Mouse (Mus musculus): Measurements from ENCODE around the gene Prickle1. TPM values are rescaled to one million over a fixed set of nuclear protein-coding genes. Genes with fewer than 3 reads are reported as not detected.

The Prickle1 gene
- polyA plus RNA-seq, 1 experiment from 2014 or later: 26.1 TPM

DNA sequence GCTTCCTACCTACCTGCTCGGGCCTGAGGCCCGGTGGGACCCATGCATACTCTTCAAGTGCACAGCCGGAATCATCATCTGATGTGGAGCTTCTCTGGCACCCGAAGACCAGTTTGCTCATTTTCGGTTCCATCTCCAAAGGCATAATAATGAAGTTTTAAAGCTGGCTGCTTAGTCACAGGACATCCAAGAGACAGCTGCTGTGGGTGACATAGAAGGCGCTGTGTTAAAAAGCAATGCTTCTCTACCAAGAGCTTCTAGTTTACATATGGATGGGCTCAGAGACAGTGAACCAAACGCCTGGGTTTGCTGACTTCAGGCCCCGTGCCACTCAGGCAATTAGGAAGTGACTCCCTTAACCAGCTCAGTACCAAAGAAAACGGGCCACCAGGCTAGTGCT lies 83.3 kb downstream of the Prickle1 start:
- Histone ChIP-seq H3K9me3 (ENCODE audit: low read length) (no peaks in the 10 kb centered on the region), H3K4me2 (replicated peaks; ENCODE audit: low read depth, low read length) (no peak overlapping the region), H3K9ac (replicated peaks; ENCODE audit: low read depth) (no peak overlapping the region), H3K4me3 (ENCODE audit: low read depth, low read length) (no peak overlapping the region), H3K36me3 (ENCODE audit: insufficient read depth, low read length) (peaks cover 12% of the 10 kb centered on the region; the same call in 1 of the 2 replicates), H3K27me3 (replicated peaks; ENCODE audit: insufficient read depth, low read length) (no peaks in the 10 kb centered on the region), H3K27ac (ENCODE audit: low read length) (no peak overlapping the region), H3K4me1 (ENCODE audit: insufficient read depth, low read depth, low read length) (peaks cover 12% of the 10 kb centered on the region; the same call in 1 of the 2 replicates)
- TF ChIP-seq CTCF (IDR thresholded peaks at IDR 0.05): no peak
- no peak for TF ChIP-seq EP300 (IDR thresholded peaks at IDR 0.05)
- DNase-seq (ENCODE audit: low spot score): peak; percentile 37
- 45% methylated on average over 9 of the region's 9 CpGs for WGBS
- ATAC-seq: no peak

DNA sequence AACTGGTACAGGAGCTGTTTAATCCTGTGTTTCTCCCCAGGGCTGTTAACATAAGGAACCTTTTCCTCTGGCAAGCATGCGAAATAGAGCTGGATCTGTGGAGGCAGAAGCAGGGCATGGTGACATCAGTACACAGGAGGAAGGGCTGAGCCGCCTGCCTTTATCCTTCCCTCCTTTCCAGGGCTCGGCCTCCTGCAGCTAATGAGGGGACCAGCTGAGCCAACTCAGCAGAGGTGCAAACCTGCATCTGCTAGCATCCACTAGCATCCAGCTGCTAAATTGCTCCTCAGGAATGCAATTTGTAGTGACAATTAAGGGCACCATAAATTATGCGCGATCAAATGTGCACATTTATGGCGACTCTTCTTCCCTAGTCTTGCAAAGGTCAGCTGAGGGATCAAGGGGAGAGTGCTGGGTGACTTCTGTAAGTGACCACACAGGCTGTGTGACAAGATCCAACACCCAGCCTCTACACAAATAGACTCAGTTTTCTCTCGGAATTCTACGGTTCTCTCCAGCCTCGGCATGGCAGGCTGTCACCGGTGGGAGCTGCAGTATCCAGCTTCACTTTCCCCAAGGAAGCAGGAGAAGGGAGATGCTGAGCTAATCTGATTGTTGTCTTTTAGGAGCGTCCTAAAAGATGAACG lies 84.9 kb downstream of the Prickle1 start:
- no peak overlapping the region for H3K9ac ChIP-seq (replicated peaks; ENCODE audit: low read depth)
- H3K9me3 ChIP-seq (ENCODE audit: low read length): no peaks in the 10 kb centered on the region
- H3K27me3 ChIP-seq (replicated peaks; ENCODE audit: insufficient read depth, low read length): no peaks in the 10 kb centered on the region
- no peak for ATAC-seq
- H3K27ac ChIP-seq (ENCODE audit: low read length): no peak overlapping the region
- no peak overlapping the region for H3K4me2 ChIP-seq (replicated peaks; ENCODE audit: low read depth, low read length)
- TF ChIP-seq EP300 (IDR thresholded peaks at IDR 0.05) (no peak), CTCF (IDR thresholded peaks at IDR 0.05) (no peak)
- no peak for DNase-seq (ENCODE audit: low spot score)
- H3K36me3 ChIP-seq (ENCODE audit: insufficient read depth, low read length): peaks cover 20% of the 10 kb centered on the region
- H3K4me1 ChIP-seq (ENCODE audit: insufficient read depth, low read depth, low read length): 0 out of 2 replicates have a peak, but pooled peaks cover 7% of the 10 kb centered on the region
- WGBS: 62% methylated on average over 12 of the region's 12 CpGs
- H3K4me3 ChIP-seq (ENCODE audit: low read depth, low read length): no peak overlapping the region

DNA sequence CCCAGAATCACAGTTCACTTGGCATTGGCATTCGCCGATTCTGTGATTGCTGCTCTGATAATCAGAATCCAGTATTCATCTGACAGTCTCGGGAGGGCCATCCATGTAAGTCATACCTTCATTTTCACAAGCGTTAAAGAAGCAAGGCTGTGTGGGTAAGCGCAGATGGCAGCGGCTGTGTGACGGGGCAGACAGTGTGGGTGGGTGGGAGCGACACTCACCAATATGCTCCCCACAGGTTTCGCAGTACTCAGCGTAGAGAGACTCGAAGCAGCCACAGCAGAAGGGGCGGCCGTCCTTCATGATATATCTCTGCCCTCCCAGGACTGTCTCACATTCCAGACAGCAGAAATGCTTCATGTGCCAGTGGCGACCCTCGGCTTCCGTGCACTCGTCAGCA lies 90.9 kb downstream of the Prickle1 start:
- ATAC-seq (no peak), DNase-seq (ENCODE audit: low spot score) (no peak)
- H3K4me3 ChIP-seq (ENCODE audit: low read depth, low read length): no peak overlapping the region
- no peak overlapping the region for H3K27ac ChIP-seq (ENCODE audit: low read length)
- H3K36me3 ChIP-seq (ENCODE audit: insufficient read depth, low read length): peaks cover 60% of the 10 kb centered on the region
- H3K4me1 ChIP-seq (ENCODE audit: insufficient read depth, low read depth, low read length): no peaks in the 10 kb centered on the region
- TF ChIP-seq EP300 (IDR thresholded peaks at IDR 0.05) (no peak), CTCF (IDR thresholded peaks at IDR 0.05) (no peak)
- H3K27me3 ChIP-seq (replicated peaks; ENCODE audit: insufficient read depth, low read length): no peaks in the 10 kb centered on the region
- WGBS: 91% methylated on average over 17 of the region's 17 CpGs
- no peak overlapping the region for H3K9ac ChIP-seq (replicated peaks; ENCODE audit: low read depth)
- no peak overlapping the region for H3K4me2 ChIP-seq (replicated peaks; ENCODE audit: low read depth, low read length)
- H3K9me3 ChIP-seq (ENCODE audit: low read length): no peaks in the 10 kb centered on the region

DNA sequence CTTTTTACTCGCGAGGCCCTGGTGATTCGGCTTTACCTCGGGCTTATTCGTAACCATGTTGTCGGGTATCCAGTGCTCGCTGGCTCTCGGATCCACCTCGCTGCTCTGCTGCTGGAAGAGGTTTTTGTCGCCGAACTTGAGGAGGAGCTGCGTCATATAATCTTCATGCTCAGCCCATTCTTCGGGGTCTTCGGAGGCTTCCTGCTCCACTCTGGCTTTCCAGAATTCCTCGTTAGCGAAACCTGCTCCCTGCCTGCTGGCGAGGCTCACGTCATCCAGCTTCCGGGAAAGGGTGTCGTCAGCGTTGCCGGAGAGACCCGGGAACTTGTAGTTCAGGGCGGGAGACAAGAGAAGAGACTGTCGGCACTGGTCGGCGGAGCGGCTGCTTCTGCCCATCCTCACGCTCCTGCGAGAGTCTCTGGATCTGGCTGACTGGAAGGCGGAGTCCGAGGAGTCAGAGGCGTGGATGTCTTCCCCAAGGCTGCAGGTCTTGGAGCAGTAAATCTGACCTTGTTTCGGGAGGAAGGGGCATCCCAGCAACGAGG lies 92.4 kb downstream of the Prickle1 start:
- WGBS: 95% methylated on average over 35 of the region's 35 CpGs
- Histone ChIP-seq H3K27ac (ENCODE audit: low read length) (no peak overlapping the region), H3K9ac (replicated peaks; ENCODE audit: low read depth) (no peak overlapping the region), H3K27me3 (replicated peaks; ENCODE audit: insufficient read depth, low read length) (no peaks in the 10 kb centered on the region), H3K4me2 (replicated peaks; ENCODE audit: low read depth, low read length) (no peak overlapping the region), H3K4me1 (ENCODE audit: insufficient read depth, low read depth, low read length) (no peaks in the 10 kb centered on the region), H3K4me3 (ENCODE audit: low read depth, low read length) (no peak overlapping the region), H3K36me3 (ENCODE audit: insufficient read depth, low read length) (peaks cover 55% of the 10 kb centered on the region), H3K9me3 (ENCODE audit: low read length) (no peaks in the 10 kb centered on the region)
- DNase-seq (ENCODE audit: low spot score) (no peak), ATAC-seq (no peak)
- no peak for TF ChIP-seq CTCF (IDR thresholded peaks at IDR 0.05)
- no peak for TF ChIP-seq EP300 (IDR thresholded peaks at IDR 0.05)

DNA sequence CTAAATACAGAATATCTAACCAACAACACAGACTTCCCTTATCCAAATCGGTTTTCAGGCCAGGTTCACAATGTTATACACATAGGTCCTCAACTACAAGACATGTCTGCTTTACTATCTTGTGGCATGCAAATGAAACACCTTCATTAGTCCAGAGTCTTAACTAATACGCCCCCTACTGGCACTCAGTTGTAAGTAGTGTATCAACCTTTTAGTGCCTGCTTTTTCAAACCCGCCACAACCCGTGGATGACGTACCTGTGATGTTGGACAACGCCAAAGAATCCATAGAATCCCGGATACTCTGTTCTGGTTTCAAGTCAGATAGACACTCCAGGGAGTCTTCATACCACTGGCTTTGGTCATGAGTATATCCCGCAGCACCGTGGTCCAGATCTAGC lies 93.0 kb downstream of the Prickle1 start:
- Histone ChIP-seq H3K4me1 (ENCODE audit: insufficient read depth, low read depth, low read length) (no peaks in the 10 kb centered on the region), H3K9me3 (ENCODE audit: low read length) (no peaks in the 10 kb centered on the region), H3K27me3 (replicated peaks; ENCODE audit: insufficient read depth, low read length) (no peaks in the 10 kb centered on the region), H3K4me2 (replicated peaks; ENCODE audit: low read depth, low read length) (no peak overlapping the region), H3K9ac (replicated peaks; ENCODE audit: low read depth) (no peak overlapping the region), H3K27ac (ENCODE audit: low read length) (no peak overlapping the region), H3K36me3 (ENCODE audit: insufficient read depth, low read length) (peaks cover 56% of the 10 kb centered on the region), H3K4me3 (ENCODE audit: low read depth, low read length) (no peak overlapping the region)
- no peak for ATAC-seq
- DNase-seq (ENCODE audit: low spot score): no peak
- 91% methylated on average over 9 of the region's 9 CpGs for WGBS
- TF ChIP-seq CTCF (IDR thresholded peaks at IDR 0.05) (peak; percentile 49), EP300 (IDR thresholded peaks at IDR 0.05) (no peak)

DNA sequence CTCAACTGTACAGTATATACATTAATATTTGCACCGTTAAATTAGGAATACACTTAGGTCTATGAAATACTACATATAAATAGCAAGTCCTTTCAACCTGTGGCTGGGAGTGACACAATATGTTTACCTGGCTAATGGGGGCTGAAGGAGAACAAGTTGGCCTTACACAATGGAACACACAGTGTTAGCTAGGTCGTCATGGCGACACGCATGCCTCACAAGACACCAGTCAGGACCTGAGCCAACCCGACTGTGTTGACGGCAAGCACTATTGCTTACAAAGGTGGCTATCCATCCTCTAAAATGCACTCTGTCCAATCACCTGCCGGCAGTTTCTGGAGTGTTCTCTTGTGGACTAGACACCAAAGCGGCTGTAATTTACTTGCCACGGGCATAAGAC lies 95.8 kb downstream of the Prickle1 start:
- Histone ChIP-seq H3K9me3 (ENCODE audit: low read length) (no peaks in the 10 kb centered on the region), H3K27me3 (replicated peaks; ENCODE audit: insufficient read depth, low read length) (no peaks in the 10 kb centered on the region), H3K9ac (replicated peaks; ENCODE audit: low read depth) (no peak overlapping the region), H3K4me1 (ENCODE audit: insufficient read depth, low read depth, low read length) (no peaks in the 10 kb centered on the region), H3K4me3 (ENCODE audit: low read depth, low read length) (no peak overlapping the region), H3K27ac (ENCODE audit: low read length) (no peak overlapping the region), H3K4me2 (replicated peaks; ENCODE audit: low read depth, low read length) (no peak overlapping the region), H3K36me3 (ENCODE audit: insufficient read depth, low read length) (peaks cover 45% of the 10 kb centered on the region)
- no peak for TF ChIP-seq CTCF (IDR thresholded peaks at IDR 0.05)
- TF ChIP-seq EP300 (IDR thresholded peaks at IDR 0.05): no peak
- 72% methylated on average over 9 of the region's 9 CpGs for WGBS
- DNase-seq (ENCODE audit: low spot score) (peak; percentile 49), ATAC-seq (peak; percentile 70)

All from lung, postnatal 0 days (tissue).